Mouse (Mus musculus) kidney, postnatal 0 days (tissue): ENCODE measurements around the gene Nobox. TPM values are rescaled to one million over a fixed set of nuclear protein-coding genes. Genes with fewer than 3 reads are reported as not detected.
A peak's percentile ranks its signal among the peaks of the same experiment; 100 is the strongest.

Source experiments
- ATAC-seq: fragments of 200-750 bp; cut with Nextera tagmentation; replicated peaks from 2 replicates; pipeline ENCODE4 v1.8.0; 2017; ENCODE audit warnings: low read depth, moderate number of reproducible peaks, moderate TSS enrichment, moderate library complexity; ENCODE audit not compliant: low FRiP score
- DNase-seq: peaks from one replicate; pipeline ENCODE4 v3.0.0-alpha.2; 2016; ENCODE audit warnings: low spot score
- H3K27ac ChIP-seq: fragments of 300-500 bp; sonication (generic); 2 replicates; pipeline ENCODE4 v1.5.1; 2014; ENCODE audit warnings: mild to moderate bottlenecking
- H3K27me3 ChIP-seq: fragments of 300-500 bp; sonication (generic); 2 replicates; pipeline ENCODE4 v1.6.1; 2014; ENCODE audit warnings: low read length, mixed read lengths; ENCODE audit not compliant: insufficient read depth
- H3K36me3 ChIP-seq: fragments of 300-500 bp; sonication (generic); 2 replicates; pipeline ENCODE4 v1.6.1; 2014; ENCODE audit warnings: low read length, mixed read lengths; ENCODE audit not compliant: insufficient read depth
- H3K4me1 ChIP-seq: fragments of 300-500 bp; sonication (generic); replicated peaks from 2 replicates; pipeline ENCODE4 v1.6.1; 2014; ENCODE audit warnings: antibody characterized with exemption, low read length, mixed read lengths; ENCODE audit not compliant: insufficient read depth
- H3K4me2 ChIP-seq: fragments of 300-500 bp; sonication (generic); 2 replicates; pipeline ENCODE4 v1.6.1; 2014; ENCODE audit warnings: mild to moderate bottlenecking, low read length, moderate library complexity, mixed read lengths
- H3K4me3 ChIP-seq: fragments of 300-500 bp; sonication (generic); replicated peaks from 2 replicates; pipeline ENCODE4 v1.5.1; 2014; ENCODE audit warnings: low read depth, low read length
- H3K9ac ChIP-seq: fragments of 300-500 bp; sonication (generic); 2 replicates; pipeline ENCODE4 v1.6.1; 2014; ENCODE audit warnings: low read depth, low read length
- H3K9me3 ChIP-seq: fragments of 300-500 bp; sonication (generic); replicated peaks from 2 replicates; pipeline ENCODE4 v1.6.1; 2016; ENCODE audit warnings: low read length, inconsistent platforms, mixed read lengths
- CTCF ChIP-seq: IDR thresholded peaks from 2 replicates; pipeline ENCODE4 v1.5.1; 2016; ENCODE audit warnings: antibody characterized with exemption, low read depth, mild to moderate bottlenecking, moderate library complexity
- WGBS: fragments of 180-500 bp; shearing (Covaris S2); extraction: QIAGEN DNeasy Blood & Tissue Kit; methylation state at CpG from one replicate; pipeline ENCODE4 v1.1.7; 2014; 5-methylcytosine and 5-hydroxymethylcytosine counted together
- polyA plus RNA-seq: library from polyadenylated mRNA; unstranded; fragments of >200 nt; fragmentation: Nextera tagmentation; extraction: Ambion mirVana; gene quantifications from 2 replicates; pipeline ENCODE4 v1.2.1, GENCODE M21; 2015

The Nobox gene
- polyA plus RNA-seq, 1 experiment from 2014 or later = not detected

GRCm38 (mm10) chr6:43338804-43339203, 29.4 kb upstream of the Nobox start:
- 58% methylated on average over 2 of the region's 2 CpGs for WGBS
- Histone ChIP-seq H3K4me3 (no peak overlapping the region), H3K9ac (no peak overlapping the region)

GRCm38 (mm10) chr6:43337491-43337961, 28.2 kb upstream of the Nobox start:
- H3K4me2 ChIP-seq = no peak overlapping the region
- no peaks in the 10 kb centered on the region for H3K4me1 ChIP-seq
- no peak overlapping the region for H3K9ac ChIP-seq
- no peak for TF ChIP-seq CTCF
- no peak overlapping the region for H3K4me3 ChIP-seq
- no peak overlapping the region for H3K27ac ChIP-seq
- WGBS = 34% methylated on average over 10 of the region's 10 CpGs
- H3K36me3 ChIP-seq = no peaks in the 10 kb centered on the region
- ATAC-seq (peak; percentile 86), DNase-seq (peak; percentile 13)
- no peaks in the 10 kb centered on the region for H3K9me3 ChIP-seq
- no peaks in the 10 kb centered on the region for H3K27me3 ChIP-seq

More at GRCm38 (mm10) chr6:43338804-43339203, 29.4 kb upstream of the Nobox start:
- Histone ChIP-seq H3K9me3 (no peaks in the 10 kb centered on the region), H3K4me2 (no peak overlapping the region), H3K27me3 (no peaks in the 10 kb centered on the region), H3K36me3 (no peaks in the 10 kb centered on the region), H3K27ac (no peak overlapping the region), H3K4me1 (no peaks in the 10 kb centered on the region)
- DNase-seq (no peak), ATAC-seq (no peak)
- no peak for TF ChIP-seq CTCF

- Histone ChIP-seq H3K27me3 (no peaks in the 10 kb centered on the region), H3K27ac (no peak overlapping the region), H3K9me3 (no peaks in the 10 kb centered on the region), H3K4me1 (no peaks in the 10 kb centered on the region), H3K36me3 (no peaks in the 10 kb centered on the region), H3K9ac (no peak overlapping the region), H3K4me3 (no peak overlapping the region), H3K4me2 (no peak overlapping the region)
- 67% methylated on average over 3 of the region's 3 CpGs for WGBS
- peak; percentile 43 for DNase-seq
- peak; percentile 56 for TF ChIP-seq CTCF
- no peak for ATAC-seq
Measured at GRCm38 (mm10) chr6:43335619-43336234, 26.4 kb upstream of the Nobox start.

GRCm38 (mm10) chr6:43333479-43333878, 24.1 kb upstream of the Nobox start:
- no peak for TF ChIP-seq CTCF
- H3K9ac ChIP-seq = no peak overlapping the region
- H3K36me3 ChIP-seq = no peaks in the 10 kb centered on the region
- ATAC-seq = no peak
- H3K9me3 ChIP-seq = no peaks in the 10 kb centered on the region
- H3K4me1 ChIP-seq = no peaks in the 10 kb centered on the region
- H3K4me3 ChIP-seq = no peak overlapping the region
- H3K4me2 ChIP-seq = no peak overlapping the region
- 75% methylated on average over 4 of the region's 4 CpGs for WGBS
- no peaks in the 10 kb centered on the region for H3K27me3 ChIP-seq
- H3K27ac ChIP-seq = no peak overlapping the region
- DNase-seq = no peak

GRCm38 (mm10) chr6:43312961-43313656, 3.8 kb upstream of the Nobox start:
- WGBS = 53% methylated on average over 8 of the region's 8 CpGs
- no peak overlapping the region for H3K27ac ChIP-seq

GRCm38 (mm10) chr6:43312546-43312945, 3.2 kb upstream of the Nobox start:
- no peak overlapping the region for H3K4me2 ChIP-seq
- ATAC-seq = no peak
- H3K27me3 ChIP-seq = no peaks in the 10 kb centered on the region
- 0 out of 2 replicates have a peak, but pooled peaks cover 3% of the 10 kb centered on the region for H3K4me1 ChIP-seq
- H3K4me3 ChIP-seq = no peak overlapping the region
- no peaks in the 10 kb centered on the region for H3K9me3 ChIP-seq
- no peak overlapping the region for H3K27ac ChIP-seq
- no peak for TF ChIP-seq CTCF
- no peak overlapping the region for H3K9ac ChIP-seq
- H3K36me3 ChIP-seq = no peaks in the 10 kb centered on the region
- DNase-seq = no peak

More at GRCm38 (mm10) chr6:43312961-43313656, 3.8 kb upstream of the Nobox start:
- Histone ChIP-seq H3K9me3 (no peaks in the 10 kb centered on the region), H3K9ac (no peak overlapping the region), H3K4me3 (no peak overlapping the region), H3K36me3 (no peaks in the 10 kb centered on the region), H3K27me3 (no peaks in the 10 kb centered on the region), H3K4me2 (no peak overlapping the region), H3K4me1 (0 out of 2 replicates have a peak, but pooled peaks cover 3% of the 10 kb centered on the region)
- TF ChIP-seq CTCF = no peak
- ATAC-seq (no peak; the same call in 1 of the 2 replicates), DNase-seq (peak; percentile 36)
